Mouse (Mus musculus): ENCODE measurements around the gene Sestd1. TPM values are rescaled to one million over a fixed set of nuclear protein-coding genes. Genes with fewer than 3 reads are reported as not detected.

Sestd1 gene
- polyA plus RNA-seq, 1 experiment from 2014 or later, result 52.2 TPM

GRCm38 (mm10) chr2:77304494-77304893 lies 24.1 kb upstream of the Sestd1 start:
- H3K4me2 ChIP-seq (ENCODE audit: low read length), result no peak overlapping the region
- no peak overlapping the region for H3K27ac ChIP-seq (replicated peaks; ENCODE audit: low read depth, low read length)
- no peak overlapping the region for H3K4me3 ChIP-seq (replicated peaks; ENCODE audit: low read depth, low read length)
- no peak for ATAC-seq (ENCODE audit: low FRiP score, low TSS enrichment)
- no peaks in the 10 kb centered on the region for H3K9me3 ChIP-seq (ENCODE audit: control insufficient read depth, low read length)
- no peak overlapping the region for H3K9ac ChIP-seq (replicated peaks; ENCODE audit: low read length)
- H3K36me3 ChIP-seq (ENCODE audit: control insufficient read depth, insufficient read depth, low read length), result no peaks in the 10 kb centered on the region
- no peaks in the 10 kb centered on the region for H3K4me1 ChIP-seq (ENCODE audit: control insufficient read depth, insufficient read depth, low read length)
- WGBS, result 75% methylated on average over 3 of the region's 3 CpGs
- no peak for DNase-seq
- no peaks in the 10 kb centered on the region for H3K27me3 ChIP-seq (ENCODE audit: control insufficient read depth, insufficient read depth, low read length)

GRCm38 (mm10) chr2:77303716-77304115 lies 23.3 kb upstream of the Sestd1 start:
- WGBS, result 83% methylated on average over 3 of the region's 3 CpGs
- Histone ChIP-seq H3K4me2 (ENCODE audit: low read length) (no peak overlapping the region), H3K9ac (replicated peaks; ENCODE audit: low read length) (no peak overlapping the region), H3K36me3 (ENCODE audit: control insufficient read depth, insufficient read depth, low read length) (no peaks in the 10 kb centered on the region), H3K27ac (replicated peaks; ENCODE audit: low read depth, low read length) (no peak overlapping the region), H3K4me1 (ENCODE audit: control insufficient read depth, insufficient read depth, low read length) (no peaks in the 10 kb centered on the region), H3K27me3 (ENCODE audit: control insufficient read depth, insufficient read depth, low read length) (no peaks in the 10 kb centered on the region), H3K9me3 (ENCODE audit: control insufficient read depth, low read length) (no peaks in the 10 kb centered on the region), H3K4me3 (replicated peaks; ENCODE audit: low read depth, low read length) (no peak overlapping the region)
- ATAC-seq (ENCODE audit: low FRiP score, low TSS enrichment) (no peak), DNase-seq (no peak)

GRCm38 (mm10) chr2:77302655-77303348 lies 22.4 kb upstream of the Sestd1 start:
- ATAC-seq (ENCODE audit: low FRiP score, low TSS enrichment), result no peak
- Histone ChIP-seq H3K4me1 (ENCODE audit: control insufficient read depth, insufficient read depth, low read length) (no peaks in the 10 kb centered on the region), H3K9me3 (ENCODE audit: control insufficient read depth, low read length) (no peaks in the 10 kb centered on the region), H3K36me3 (ENCODE audit: control insufficient read depth, insufficient read depth, low read length) (no peaks in the 10 kb centered on the region), H3K4me3 (replicated peaks; ENCODE audit: low read depth, low read length) (no peak overlapping the region), H3K27me3 (ENCODE audit: control insufficient read depth, insufficient read depth, low read length) (no peaks in the 10 kb centered on the region), H3K27ac (replicated peaks; ENCODE audit: low read depth, low read length) (peak overlapping the region; percentile 55; the same call in 1 of the 2 replicates), H3K4me2 (ENCODE audit: low read length) (no peak overlapping the region), H3K9ac (replicated peaks; ENCODE audit: low read length) (no peak overlapping the region)
- WGBS, result 83% methylated on average over 6 of the region's 6 CpGs
- no peak for DNase-seq

GRCm38 (mm10) chr2:77301687-77302389 lies 21.4 kb upstream of the Sestd1 start:
- peak overlapping the region; percentile 78 for H3K27ac ChIP-seq (replicated peaks; ENCODE audit: low read depth, low read length)
- 51% methylated on average over 9 of the region's 9 CpGs for WGBS

DNA sequence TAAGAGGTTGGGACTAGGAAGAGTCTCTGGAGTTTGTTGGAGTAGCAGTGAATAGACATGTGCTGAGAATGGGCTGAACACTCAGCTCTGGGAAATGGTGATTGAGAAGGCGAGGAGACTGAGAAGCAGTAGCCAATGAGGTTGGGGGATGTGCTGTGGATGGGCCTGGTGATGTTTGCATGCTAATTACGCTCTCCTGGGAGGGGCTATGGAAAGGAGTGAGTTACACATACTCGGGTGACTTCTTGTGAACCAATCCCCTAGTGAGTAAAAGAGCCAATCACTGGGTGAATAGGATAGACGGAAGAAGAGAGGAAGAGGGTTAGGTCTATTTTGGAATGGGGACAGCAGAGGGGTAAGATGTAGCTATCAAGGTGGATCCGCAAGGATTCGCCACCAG lies 9.3 kb upstream of the Sestd1 start:
- H3K9me3 ChIP-seq (ENCODE audit: control insufficient read depth, low read length), result no peaks in the 10 kb centered on the region
- H3K4me3 ChIP-seq (replicated peaks; ENCODE audit: low read depth, low read length), result no peak overlapping the region
- no peaks in the 10 kb centered on the region for H3K4me1 ChIP-seq (ENCODE audit: control insufficient read depth, insufficient read depth, low read length)
- no peak overlapping the region for H3K4me2 ChIP-seq (ENCODE audit: low read length)
- H3K27ac ChIP-seq (replicated peaks; ENCODE audit: low read depth, low read length), result no peak overlapping the region
- WGBS, result 69% methylated on average over 6 of the region's 6 CpGs
- ATAC-seq (ENCODE audit: low FRiP score, low TSS enrichment) (no peak), DNase-seq (no peak)
- H3K27me3 ChIP-seq (ENCODE audit: control insufficient read depth, insufficient read depth, low read length), result no peaks in the 10 kb centered on the region
- no peak overlapping the region for H3K9ac ChIP-seq (replicated peaks; ENCODE audit: low read length)
- no peaks in the 10 kb centered on the region for H3K36me3 ChIP-seq (ENCODE audit: control insufficient read depth, insufficient read depth, low read length)

More at GRCm38 (mm10) chr2:77301687-77302389, 21.4 kb upstream of the Sestd1 start:
- DNase-seq (peak; percentile 88), ATAC-seq (ENCODE audit: low FRiP score, low TSS enrichment) (peak; percentile 80)
- no peaks in the 10 kb centered on the region for H3K27me3 ChIP-seq (ENCODE audit: control insufficient read depth, insufficient read depth, low read length)
- H3K9me3 ChIP-seq (ENCODE audit: control insufficient read depth, low read length), result no peaks in the 10 kb centered on the region
- H3K4me3 ChIP-seq (replicated peaks; ENCODE audit: low read depth, low read length), result no peak overlapping the region
- no peaks in the 10 kb centered on the region for H3K4me1 ChIP-seq (ENCODE audit: control insufficient read depth, insufficient read depth, low read length)
- no peak overlapping the region; the same call in 1 of the 2 replicates for H3K4me2 ChIP-seq (ENCODE audit: low read length)
- no peak overlapping the region for H3K9ac ChIP-seq (replicated peaks; ENCODE audit: low read length)
- H3K36me3 ChIP-seq (ENCODE audit: control insufficient read depth, insufficient read depth, low read length), result no peaks in the 10 kb centered on the region

- no peak overlapping the region for H3K9ac ChIP-seq (replicated peaks; ENCODE audit: low read length)
- 55% methylated on average over 2 of the region's 2 CpGs for WGBS
- no peaks in the 10 kb centered on the region for H3K9me3 ChIP-seq (ENCODE audit: control insufficient read depth, low read length)
- DNase-seq (no peak), ATAC-seq (ENCODE audit: low FRiP score, low TSS enrichment) (no peak)
- H3K36me3 ChIP-seq (ENCODE audit: control insufficient read depth, insufficient read depth, low read length), result no peaks in the 10 kb centered on the region
- H3K27ac ChIP-seq (replicated peaks; ENCODE audit: low read depth, low read length), result no peak overlapping the region
- no peaks in the 10 kb centered on the region for H3K27me3 ChIP-seq (ENCODE audit: control insufficient read depth, insufficient read depth, low read length)
- no peak overlapping the region for H3K4me2 ChIP-seq (ENCODE audit: low read length)
- H3K4me3 ChIP-seq (replicated peaks; ENCODE audit: low read depth, low read length), result no peak overlapping the region
- H3K4me1 ChIP-seq (ENCODE audit: control insufficient read depth, insufficient read depth, low read length), result no peaks in the 10 kb centered on the region
Measured at GRCm38 (mm10) chr2:77286755-77287154, 6.4 kb upstream of the Sestd1 start.

- no peak overlapping the region for H3K4me3 ChIP-seq (replicated peaks; ENCODE audit: low read depth, low read length)
- WGBS, result 81% methylated on average over 2 of the region's 2 CpGs
- DNase-seq, result no peak
Measured at GRCm38 (mm10) chr2:77284281-77284899, 4.0 kb upstream of the Sestd1 start.

GRCm38 (mm10) chr2:77279861-77280511 lies 406 bp downstream of the Sestd1 start:
- DNase-seq, result peak; percentile 64
- H3K4me1 ChIP-seq (ENCODE audit: control insufficient read depth, insufficient read depth, low read length), result peaks cover 14% of the 10 kb centered on the region
- peak overlapping the region; percentile 93 for H3K27ac ChIP-seq (replicated peaks; ENCODE audit: low read depth, low read length)
- ATAC-seq (ENCODE audit: low FRiP score, low TSS enrichment), result peak; percentile 65
- no peaks in the 10 kb centered on the region for H3K27me3 ChIP-seq (ENCODE audit: control insufficient read depth, insufficient read depth, low read length)
- H3K4me3 ChIP-seq (replicated peaks; ENCODE audit: low read depth, low read length), result peak overlapping the region; percentile 93
- H3K4me2 ChIP-seq (ENCODE audit: low read length), result peak overlapping the region; percentile 65
- H3K36me3 ChIP-seq (ENCODE audit: control insufficient read depth, insufficient read depth, low read length), result no peaks in the 10 kb centered on the region
- WGBS, result under 1% methylated on average over 57 of the region's 57 CpGs
- no peaks in the 10 kb centered on the region for H3K9me3 ChIP-seq (ENCODE audit: control insufficient read depth, low read length)
- peak overlapping the region; percentile 100 for H3K9ac ChIP-seq (replicated peaks; ENCODE audit: low read length)

More at GRCm38 (mm10) chr2:77284281-77284899, 4.0 kb upstream of the Sestd1 start:
- Histone ChIP-seq H3K9me3 (ENCODE audit: control insufficient read depth, low read length) (no peaks in the 10 kb centered on the region), H3K4me1 (ENCODE audit: control insufficient read depth, insufficient read depth, low read length) (no peaks in the 10 kb centered on the region), H3K27ac (replicated peaks; ENCODE audit: low read depth, low read length) (no peak overlapping the region), H3K27me3 (ENCODE audit: control insufficient read depth, insufficient read depth, low read length) (no peaks in the 10 kb centered on the region), H3K4me2 (ENCODE audit: low read length) (no peak overlapping the region), H3K9ac (replicated peaks; ENCODE audit: low read length) (no peak overlapping the region), H3K36me3 (ENCODE audit: control insufficient read depth, insufficient read depth, low read length) (no peaks in the 10 kb centered on the region)
- no peak for ATAC-seq (ENCODE audit: low FRiP score, low TSS enrichment)
